Mouse (Mus musculus) v-Abl transformed pro-B cells (cell line): ENCODE measurements around the gene Pip4k2a.
"Not testable (repeated sequence)": the region's sequence is repeated elsewhere in the genome, so short reads cannot be mapped to it uniquely, and the experiment has no call there.

Experiments used
- in situ Hi-C, 2 experiments: fragments of 400-800 bp; cut with MboI; formaldehyde crosslinking; loops; one replicate each; pipeline ENCODE4 v1.15.1; 2025; ENCODE audit not compliant: unreplicated experiment in 2 of 2

Pip4k2a gene

DNA sequence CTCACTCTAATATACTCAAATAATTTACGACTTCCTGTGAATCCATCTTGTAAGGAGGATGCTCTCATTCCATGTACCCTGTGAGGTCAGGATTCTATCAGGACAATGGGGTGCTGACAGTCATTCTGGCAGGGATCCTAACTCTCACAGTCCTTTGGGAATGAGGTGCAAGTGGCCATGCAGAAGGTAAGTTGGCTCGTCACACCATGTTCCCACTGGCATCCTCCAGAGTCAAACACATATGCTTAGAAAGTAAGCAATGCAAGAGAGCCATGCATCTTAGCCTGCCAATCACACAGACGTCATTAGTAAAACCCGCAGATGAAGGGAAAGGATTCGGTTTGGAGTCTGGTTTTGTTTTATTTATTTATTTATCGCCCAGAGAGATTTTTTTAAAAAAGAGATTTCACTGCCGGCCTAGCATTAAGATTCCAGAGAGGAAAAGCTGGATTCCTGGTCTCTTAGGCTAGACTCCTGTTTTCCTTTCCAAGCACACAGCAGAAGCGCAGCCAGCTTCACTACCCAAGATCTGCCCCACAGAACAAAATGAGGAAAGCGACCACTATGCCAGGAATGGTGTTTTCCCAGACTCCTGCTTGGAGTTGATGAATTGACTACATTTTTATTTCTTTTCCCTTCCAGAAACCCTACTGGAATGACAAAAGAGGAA, 82.4 kb downstream of the Pip4k2a start:
- in situ Hi-C loops = no loop called here

DNA sequence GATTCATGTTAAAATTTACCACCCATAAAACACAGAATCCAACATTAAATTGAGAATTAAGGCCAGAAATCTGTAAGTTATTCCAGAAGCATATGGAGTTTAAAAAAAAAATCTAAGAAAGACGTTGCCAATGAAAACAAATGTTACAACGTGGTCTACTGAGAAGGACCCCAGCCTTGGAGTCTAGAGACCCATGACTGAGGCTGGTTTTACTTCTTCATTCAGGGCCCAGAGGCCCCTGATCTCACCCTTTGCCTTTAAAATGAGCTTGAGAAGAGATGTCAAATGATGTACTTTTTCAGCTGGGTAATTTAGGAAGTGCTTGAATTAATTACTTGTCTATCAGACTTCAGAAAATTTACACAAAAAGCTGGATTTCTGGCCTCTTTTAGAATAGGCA, 83.2 kb downstream of the Pip4k2a start:
- in situ Hi-C loops = no loop called here

DNA sequence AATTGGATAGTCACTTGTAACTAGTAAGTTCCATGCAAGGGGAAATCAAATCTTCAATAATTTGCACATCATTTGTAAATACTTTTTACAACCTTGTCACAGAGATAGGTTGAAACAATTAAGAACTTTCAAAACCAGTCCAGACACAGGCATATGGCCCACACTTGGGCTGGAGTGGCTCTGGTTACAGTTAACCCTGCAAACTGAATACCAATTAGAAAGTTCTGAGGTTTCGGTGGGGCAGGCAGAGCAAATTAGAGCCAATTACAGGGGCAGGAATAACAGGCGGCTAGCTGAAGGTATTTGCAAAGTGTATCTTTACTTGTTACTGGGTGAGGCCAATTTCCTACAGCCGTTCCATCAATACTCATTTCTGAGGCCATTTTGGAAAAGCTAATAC, 84.3 kb downstream of the Pip4k2a start:
- in situ Hi-C loops = no loop called here

DNA sequence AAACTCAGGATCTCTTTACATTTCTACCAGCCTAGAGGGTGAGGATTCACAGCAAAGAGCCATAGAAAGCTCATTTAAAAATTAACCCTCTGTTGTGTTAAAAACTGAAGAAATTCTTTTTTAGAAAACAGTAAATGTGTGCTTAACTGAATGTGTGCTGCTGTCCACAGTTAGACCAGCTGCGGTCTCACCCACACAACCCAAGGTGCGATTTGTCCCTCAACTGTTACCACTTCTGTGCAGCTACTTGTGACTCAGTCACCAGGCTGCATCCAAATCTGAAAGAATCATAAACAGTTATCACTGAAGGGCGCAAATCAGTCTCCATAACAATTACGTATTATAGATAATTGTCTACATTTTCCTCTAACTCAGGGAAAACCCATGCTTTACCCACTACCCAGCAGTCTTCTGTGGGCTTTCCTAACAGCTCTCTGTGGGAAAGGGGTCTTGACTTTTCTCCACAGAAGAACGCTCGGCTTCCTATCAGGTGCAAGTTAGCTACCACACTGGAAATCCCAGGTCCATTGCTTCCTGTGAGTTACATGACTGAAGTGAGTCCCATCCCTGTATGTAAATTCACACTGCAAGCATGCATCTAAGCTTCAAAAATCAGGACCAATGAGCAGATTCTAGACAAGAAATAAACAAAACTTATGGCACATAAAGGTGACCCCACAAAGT, 86.5 kb downstream of the Pip4k2a start:
- in situ Hi-C loops = no loop called here

DNA sequence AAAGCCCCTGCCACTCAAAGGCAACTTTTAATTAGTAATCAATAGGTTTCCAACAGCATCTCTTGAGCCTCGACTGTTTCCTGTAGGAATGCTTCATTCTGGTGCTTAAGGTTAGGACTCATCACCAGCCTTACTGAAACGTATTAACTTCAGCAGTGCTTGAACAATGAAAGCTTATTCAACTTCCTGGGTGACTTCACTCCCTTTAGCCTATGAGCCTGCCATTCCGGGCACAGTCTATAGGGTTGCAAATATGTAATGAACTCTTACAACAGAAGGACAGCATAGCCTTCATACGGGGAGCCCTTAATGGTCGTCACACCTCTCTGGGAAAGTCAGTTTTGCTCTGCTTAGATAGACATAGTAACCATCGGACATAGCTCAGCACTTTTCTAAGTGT, 87.7 kb downstream of the Pip4k2a start:
- in situ Hi-C loops = no loop called here

DNA sequence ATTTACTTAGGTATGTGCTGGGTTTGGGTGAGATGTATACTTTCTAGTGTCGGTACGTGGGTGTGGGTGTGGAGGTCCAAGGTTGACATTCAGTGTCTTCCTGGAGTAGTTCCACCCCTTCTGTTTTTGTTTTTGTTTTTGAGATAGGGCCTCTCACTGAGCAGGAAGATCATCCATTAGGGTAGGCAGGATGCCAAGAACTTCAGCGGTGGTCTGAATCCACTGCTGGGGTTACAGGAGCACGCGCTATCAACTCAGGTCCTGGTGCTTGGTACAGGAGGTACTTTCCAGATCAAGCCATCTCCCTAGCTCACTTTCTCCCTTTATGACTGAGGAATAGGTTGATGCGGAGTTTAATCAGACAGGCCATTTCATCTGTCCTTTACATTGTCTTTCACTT, 88.2 kb downstream of the Pip4k2a start:
- in situ Hi-C loops = no loop called here

DNA sequence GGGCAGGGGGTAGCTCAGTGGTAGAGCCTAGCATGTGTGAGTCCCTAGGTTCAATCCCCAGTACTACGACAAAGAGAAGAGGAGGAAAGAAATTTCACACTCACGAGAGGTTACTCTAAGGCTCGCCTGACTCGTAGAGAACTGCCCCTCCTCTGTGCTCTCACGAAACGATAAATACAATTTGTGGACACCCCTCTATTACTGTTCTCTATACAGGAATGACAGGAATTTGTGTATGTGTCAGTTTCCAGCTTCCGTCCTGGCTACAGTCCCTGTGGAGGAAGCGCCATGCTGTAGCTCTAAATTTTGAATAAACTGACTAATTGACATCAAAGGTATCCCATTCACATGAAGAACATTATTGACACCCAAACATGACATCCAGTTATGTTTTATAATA, 90.7 kb downstream of the Pip4k2a start:
- in situ Hi-C loops = no loop called here

DNA sequence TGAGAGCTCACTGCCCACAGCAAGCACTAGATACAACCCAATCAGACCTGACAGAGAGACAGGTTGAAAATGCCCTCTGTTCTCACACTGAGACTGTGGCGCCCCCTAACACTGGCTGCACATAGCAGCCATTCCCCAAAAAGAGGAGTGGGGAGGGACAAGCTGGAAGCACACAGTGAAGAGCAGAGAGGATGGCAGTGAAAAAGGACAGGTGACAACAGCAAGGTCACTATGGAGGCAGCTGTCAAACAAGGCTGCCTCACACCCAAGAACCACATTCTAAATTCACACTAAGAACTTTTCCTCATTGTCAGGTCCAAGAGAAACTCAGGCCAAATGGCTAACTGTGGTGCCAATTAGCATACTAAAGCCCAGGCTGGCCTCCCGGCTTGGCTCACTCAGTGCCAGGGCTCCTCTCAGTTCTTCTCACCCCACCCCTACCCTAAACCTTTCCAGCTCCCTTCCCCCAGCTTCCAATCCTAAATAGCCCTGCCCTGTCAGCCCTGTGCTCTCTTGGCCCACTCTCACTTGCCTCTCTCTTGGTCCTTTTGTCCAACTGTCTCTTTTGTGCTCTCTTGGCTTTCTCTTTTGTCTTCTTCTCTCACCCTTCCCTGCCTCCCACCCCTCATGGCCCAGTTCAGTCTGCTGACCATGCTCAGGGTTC, 91.4 kb downstream of the Pip4k2a start:
- in situ Hi-C loops = no loop called here

DNA sequence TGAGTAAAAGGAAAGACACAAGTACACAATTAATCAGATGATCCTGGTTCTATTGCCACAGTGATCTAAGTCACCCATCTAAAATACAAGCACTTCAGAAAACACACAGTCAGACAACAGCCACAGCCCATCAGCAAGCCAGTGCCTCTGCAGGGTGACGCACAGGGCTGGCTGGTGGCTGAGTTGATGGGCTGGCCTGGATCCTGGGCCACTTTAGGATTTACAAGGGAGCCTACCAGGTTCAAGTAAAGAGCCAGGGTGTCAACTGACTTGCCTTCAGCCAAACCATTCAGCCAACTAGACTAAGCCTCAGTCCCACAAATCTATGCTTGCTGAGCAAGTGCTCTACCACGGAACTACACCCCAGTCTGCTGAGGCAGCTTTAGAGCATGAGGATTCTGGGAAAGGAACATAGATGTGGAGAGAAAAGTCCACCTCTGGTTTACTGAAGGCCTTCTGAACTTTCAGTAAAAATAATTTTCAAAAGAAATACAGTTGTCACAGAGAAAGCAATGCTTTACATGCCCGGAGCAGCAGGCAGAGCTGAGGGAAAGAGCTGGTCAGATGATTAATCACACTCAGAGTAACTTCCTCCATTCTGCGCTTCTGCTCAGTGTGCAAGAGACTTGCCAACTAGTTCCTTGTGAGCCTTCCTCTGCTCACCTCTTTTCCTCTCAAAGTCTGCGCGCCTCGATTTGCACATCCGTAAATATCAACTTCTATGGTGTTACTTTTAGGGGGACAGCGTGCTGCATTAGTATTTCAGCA, 94.4 kb downstream of the Pip4k2a start:
- in situ Hi-C loops = no loop called here

DNA sequence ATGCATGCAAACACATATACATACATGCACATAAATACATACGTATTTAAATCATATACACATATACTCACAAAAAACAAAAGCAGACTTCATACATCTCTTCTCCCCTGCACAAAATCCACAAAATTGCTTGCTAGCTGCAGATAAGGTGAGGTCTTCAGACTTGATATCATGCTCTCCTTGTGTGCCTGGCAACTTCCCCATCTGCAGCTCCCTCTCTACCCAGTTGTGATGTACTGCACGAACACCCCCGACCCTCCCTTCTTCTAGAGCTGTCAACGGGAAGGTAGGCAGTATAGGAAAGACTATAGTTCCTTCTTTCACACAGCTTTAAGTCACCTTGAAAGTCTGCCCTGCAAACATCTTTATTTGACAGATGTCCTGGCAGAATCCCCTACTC, 96.8 kb downstream of the Pip4k2a start:
- in situ Hi-C loops = no loop called here

DNA sequence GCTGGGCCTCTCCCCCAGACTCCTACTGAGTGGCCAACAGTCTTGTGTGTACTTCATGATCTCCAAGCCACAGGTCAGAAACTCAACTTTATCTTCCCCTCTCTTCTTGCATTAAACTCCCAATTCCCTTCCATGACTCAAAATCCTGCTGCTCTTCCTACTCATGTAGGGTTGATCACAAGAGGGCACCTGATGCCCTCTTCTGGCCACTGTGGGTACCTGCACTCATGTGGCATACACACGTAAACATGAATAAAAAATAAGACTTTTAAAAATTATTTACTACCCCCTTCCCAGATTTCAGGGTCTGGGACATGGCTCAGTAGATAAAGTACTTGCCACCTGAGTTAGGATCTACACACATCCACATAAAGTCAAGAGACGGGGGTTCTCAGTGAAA, 97.3 kb downstream of the Pip4k2a start:
- in situ Hi-C loops = no loop called here

DNA sequence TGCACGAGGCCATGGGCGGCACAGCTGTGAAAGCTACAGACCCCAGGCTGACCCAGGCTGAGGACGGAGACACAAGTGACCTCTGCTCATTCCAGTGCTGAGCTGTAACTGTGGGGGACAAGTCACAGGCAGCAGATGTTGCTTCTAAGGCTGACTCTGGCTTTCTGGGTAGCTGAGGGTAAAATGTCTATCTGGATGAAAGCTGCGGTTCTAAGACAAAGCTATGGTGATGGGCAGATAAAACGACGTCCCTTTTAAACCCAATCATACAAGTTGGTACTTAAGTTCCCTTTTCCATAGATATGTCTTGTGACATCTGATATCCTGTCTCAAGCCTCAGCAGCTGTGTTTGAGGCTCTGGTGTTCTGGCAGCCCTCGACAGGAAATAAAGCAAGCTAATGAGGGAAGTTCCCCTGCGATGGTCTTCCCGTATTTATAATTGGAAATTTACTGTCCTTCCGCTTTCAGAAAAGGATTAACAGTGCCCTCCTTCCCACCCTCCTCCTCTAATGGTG, 100.1 kb downstream of the Pip4k2a start:
- in situ Hi-C loops = no loop called here

DNA sequence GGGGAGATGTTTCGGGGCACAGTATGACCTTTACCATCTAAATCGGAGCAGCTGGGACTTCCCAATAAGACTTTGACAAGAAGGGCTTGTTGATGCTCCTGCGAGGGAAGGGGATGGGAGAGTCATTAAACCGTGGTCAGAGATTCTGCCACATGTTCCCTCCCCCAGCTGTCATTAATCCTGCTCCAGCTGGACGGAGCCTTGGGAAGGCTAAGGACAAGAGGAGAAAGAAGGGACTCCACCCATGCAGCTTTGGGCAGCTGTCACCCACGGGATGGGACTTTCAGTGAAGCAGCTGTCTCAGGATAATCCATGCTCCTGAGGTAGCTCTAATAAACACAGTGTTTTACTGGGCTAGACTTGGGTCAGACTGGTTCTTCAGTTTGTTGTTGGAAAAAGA, 101.9 kb downstream of the Pip4k2a start:
- in situ Hi-C loops = no loop called here

DNA sequence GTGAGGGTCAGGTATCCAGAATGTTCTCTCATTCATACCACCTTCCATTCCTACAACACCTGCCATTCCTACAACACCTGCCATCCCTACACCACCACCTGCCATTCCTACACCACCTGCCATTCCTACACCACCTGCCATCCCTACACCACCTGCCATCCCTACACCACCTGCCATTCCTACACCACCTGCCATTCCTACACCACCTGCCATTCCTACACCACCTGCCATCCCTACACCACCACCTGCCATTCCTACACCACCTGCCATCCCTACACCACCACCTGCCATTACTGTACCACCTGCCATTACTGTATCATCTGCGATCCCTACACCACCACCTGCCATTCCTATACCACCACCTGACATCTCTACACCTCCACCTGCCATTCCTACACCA, 104.6 kb downstream of the Pip4k2a start:
- in situ Hi-C loops = not testable (repeated sequence)

DNA sequence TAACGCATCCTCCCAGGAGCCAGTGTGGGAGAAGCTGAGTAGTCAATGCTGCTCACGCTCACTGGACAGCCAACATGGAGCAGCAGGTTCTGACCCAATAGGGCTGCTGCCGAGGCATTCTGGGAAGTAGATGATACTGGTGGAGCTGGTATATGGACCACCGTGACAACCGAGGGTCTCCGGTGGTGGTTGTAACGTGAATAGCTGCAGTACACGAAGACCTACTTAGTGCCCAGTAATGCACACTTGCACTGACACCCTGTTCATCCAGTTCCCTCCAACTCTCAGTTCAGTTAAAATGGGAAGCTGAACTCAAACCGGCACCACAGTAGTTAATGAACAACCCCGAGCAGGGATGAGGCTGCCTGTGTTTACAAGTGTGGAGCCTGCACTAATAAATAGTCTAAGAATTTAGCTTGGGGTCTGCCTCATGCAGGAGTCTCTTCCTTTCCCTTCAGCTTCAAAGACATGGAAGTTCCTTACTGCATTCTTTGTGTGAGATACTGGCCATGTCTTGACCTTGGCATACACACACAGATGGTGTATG, 105.9 kb downstream of the Pip4k2a start:
- in situ Hi-C loops = no loop called here

DNA sequence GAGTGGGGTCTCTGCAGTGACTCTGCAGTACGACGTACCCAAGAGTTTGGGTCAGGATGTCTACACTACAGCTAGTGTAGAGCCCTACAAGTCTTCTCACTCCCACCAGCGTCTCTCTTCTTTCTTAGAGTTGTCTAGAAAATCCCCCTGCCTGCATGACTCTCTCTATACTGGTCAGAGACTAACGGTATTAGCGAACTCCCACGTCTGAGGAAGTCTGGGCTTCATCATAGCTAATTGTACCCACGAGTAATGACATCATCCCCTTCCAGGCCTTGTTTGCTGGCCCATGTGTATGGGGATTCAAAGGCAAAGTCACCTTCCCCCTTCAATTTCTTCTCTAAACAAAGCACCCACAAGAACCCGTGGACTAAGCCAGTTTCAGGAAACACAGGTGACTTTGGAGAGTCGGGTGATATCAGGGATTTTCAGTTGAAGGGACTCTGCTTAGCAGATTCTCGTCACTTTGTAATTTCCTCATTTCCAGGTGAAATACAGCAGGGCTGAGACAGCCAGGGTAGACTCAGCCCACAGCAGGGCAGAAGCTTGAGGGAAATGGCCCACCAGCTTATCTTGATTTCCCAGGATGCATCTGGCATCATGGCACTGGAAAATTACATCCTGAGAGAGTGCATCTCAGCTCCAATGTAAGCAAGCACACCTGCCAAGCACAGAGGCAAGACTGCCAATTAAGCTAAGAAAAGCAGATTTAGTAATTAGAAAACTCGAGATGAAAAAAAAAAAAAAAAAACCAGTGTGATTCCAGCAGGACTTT, 107.5 kb downstream of the Pip4k2a start:
- in situ Hi-C loops = no loop called here

DNA sequence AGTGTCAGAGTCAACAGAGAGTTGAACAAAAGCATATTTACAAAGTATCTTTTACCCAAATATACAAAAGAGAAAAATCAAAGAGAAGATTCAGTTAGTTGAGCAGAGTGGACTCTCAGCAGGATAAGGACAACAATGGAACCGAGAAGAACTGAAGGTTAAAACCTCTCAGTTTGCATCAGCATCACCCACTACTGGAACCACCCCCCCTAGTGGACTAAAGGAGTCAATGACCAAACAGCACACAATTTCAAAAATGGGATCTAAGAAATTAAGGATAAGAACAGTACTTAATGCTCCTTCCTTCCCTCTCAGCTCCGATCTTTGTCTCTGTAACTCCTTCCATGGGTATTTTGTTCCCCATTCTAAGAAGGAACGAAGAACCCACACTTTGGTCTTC, 113.6 kb downstream of the Pip4k2a start:
- in situ Hi-C loops = no loop called here

DNA sequence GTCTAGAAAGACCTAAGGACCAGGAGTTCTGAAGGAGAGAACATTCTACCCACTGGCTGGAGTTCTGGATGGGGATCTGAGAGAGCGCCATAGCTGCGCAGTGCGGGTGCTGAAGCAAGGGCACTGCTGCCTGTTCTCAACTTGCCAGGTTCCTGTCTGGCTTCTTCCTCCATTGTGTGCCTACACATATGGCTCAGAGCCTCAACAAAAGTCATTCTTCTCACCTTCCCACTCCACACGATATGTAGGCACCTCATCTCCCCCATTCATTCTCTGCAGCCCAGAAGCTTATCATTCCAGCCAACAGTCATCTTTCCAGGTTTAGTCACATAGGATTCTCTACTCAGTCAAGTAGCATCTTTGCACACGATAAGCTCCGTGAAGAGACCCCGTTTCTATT, 123.3 kb downstream of the Pip4k2a start:
- in situ Hi-C loops = loop anchor here (5.0 to 25.0 kb wide), 9 partner anchors 110 to 1462 kb away; partner anchors contain the start of gene Dnajc1 (in 1 of the 2)

DNA sequence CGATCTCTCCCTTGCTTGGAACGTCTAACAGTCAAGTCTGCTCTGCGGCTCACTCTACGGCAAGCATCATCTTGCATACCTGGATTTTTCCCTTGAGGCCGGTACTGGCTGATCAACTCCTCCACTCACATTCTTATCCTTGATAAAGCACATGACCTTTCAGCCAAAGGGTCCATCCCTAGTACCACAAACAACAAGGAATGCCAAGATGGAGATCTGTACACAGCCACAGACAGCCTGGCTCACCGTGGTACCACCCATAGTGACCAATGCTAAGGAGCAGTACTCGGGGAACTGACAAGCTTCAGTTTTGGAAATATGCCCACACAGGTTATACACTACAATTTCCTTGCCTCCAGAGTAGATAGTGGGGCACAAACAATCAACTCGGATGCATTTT, 123.9 kb downstream of the Pip4k2a start:
- in situ Hi-C loops = loop anchor here (5.0 to 25.0 kb wide), 9 partner anchors 111 to 1462 kb away; partner anchors contain the start of gene Dnajc1 (in 1 of the 2)

DNA sequence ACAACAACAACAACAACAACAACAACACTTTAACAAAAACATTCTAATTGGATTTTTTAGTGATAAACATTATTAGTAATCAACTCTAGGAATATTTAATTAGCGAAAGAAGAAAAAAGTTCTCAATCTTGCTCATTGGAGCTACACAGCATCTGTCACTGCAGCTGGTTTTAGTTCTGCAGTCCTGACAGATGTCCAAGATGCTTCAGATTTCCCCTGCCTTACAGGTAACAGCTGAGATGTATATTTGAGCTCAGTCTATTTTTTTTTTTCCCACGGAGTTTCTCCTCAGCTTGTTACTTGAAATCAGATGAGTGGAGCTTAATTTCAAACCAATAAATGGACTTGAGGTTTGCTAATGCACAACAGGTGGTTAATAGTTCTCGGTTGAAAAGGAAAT, 124.5 kb downstream of the Pip4k2a start:
- in situ Hi-C loops = loop anchor here (5.0 to 25.0 kb wide), 9 partner anchors 111 to 1461 kb away; partner anchors contain the start of gene Dnajc1 (in 1 of the 2)
